Mouse (Mus musculus): Measurements from ENCODE around the gene Rbm14. TPM values are rescaled to one million over a fixed set of nuclear protein-coding genes. Genes with fewer than 3 reads are reported as not detected.

Gene Rbm14
- polyA plus RNA-seq (2015; fragmentation: Nextera tagmentation; extraction: Ambion mirVana), result 43.8 and 48.8 TPM in 2 replicates

DNA sequence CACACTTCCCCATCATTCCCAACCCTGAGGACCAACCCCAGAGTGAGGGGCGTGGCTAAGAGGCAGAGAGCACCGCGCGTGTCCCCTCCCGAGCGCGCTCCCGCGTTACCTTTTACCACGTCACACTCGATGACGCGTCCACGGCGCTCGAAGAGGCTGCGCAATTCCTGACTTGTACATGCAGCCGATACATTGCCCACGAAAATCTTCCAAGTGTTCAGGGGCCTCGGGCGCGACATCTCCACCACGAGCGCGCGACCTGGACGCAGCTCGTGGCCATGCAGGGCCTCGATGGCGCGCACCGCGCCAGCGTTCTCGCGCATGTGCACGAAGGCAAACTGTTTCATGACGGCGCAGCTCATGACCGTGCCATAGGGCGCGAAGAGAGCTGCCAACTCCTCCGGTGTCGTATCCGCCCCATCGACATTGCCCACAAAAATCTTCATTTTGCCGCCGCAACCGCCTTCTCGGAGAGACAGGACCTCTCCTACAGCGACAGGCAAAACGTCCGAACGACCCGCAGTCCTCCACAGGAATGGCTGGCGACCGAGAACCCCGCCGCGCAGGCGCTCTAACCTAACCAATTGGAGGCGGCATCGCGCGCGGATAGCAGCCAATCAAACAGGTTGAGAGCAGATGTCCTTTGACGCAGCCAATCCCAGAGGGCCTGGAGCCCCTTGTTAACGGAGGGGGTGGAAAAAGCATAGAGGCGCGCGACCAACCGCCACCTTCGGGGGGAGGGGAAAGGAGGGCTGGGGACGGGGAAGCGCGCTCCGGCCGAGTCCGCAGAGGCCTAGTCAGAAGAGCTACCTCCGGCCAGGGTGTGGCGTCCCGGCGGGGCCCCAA is at the start of gene Rbm14, which contains the start of gene Gm21992:
Gene Rbm14, minus strand, starts transcription at position 572 of the 846 bp plus-strand sequence.
Gene Gm21992, minus strand, starts transcription at position 550 of the 846 bp plus-strand sequence.
- DNase-seq (ENCODE audit: low spot score), result peak; percentile 99
- H3K4me2 ChIP-seq (ENCODE audit: low read length), result peak within 1 kb of the TSS; percentile 91
- no peak for TF ChIP-seq CTCF (IDR thresholded peaks at IDR 0.05; ENCODE audit: low read depth)
- H3K4me1 ChIP-seq (replicated peaks; ENCODE audit: insufficient read depth, low read length), result peaks cover 10% of the 10 kb centered on the region; the same call in 1 of the 2 replicates
- no peaks in the 10 kb centered on the region for H3K9me3 ChIP-seq (replicated peaks; ENCODE audit: low read length)
- H3K36me3 ChIP-seq (ENCODE audit: insufficient read depth, low read length), result no peaks in the 10 kb centered on the region
- ATAC-seq (replicated peaks; ENCODE audit: low FRiP score, low read depth), result peak; percentile 97
- no peaks in the 10 kb centered on the region for H3K27me3 ChIP-seq (ENCODE audit: insufficient read depth, low read length)
- H3K9ac ChIP-seq (ENCODE audit: low read depth, low read length), result peak within 1 kb of the TSS; percentile 83
- H3K4me3 ChIP-seq (replicated peaks; ENCODE audit: low read depth, low read length), result peak within 1 kb of the TSS; percentile 60
- under 1% methylated on average over 83 of the region's 83 CpGs for WGBS
- H3K27ac ChIP-seq, result peak within 1 kb of the TSS; percentile 96

DNA sequence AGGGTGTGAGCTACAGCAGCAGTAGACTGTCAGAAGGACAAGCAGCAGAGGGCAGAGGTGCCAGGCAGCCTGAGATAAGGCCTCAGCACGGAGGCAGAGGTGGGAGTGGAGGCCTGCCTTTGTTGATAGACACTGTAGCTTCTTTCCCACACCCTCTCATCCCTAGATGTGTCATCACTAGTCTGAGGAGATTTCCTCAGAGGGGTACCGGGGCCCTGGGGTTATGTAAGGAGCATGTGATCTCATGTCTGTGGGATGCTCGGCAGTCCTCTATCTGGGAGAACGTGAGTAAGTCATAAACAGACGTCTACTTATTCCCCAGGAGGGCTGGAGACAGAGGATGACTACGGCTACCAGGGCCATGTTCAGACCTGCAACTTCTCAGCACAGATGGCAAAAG is 47.6 kb upstream of the Rbm14 start:
- Histone ChIP-seq H3K27ac (no peak overlapping the region), H3K4me3 (replicated peaks; ENCODE audit: low read depth, low read length) (no peak overlapping the region), H3K4me1 (replicated peaks; ENCODE audit: insufficient read depth, low read length) (no peaks in the 10 kb centered on the region), H3K9ac (ENCODE audit: low read depth, low read length) (no peak overlapping the region), H3K4me2 (ENCODE audit: low read length) (no peak overlapping the region), H3K9me3 (replicated peaks; ENCODE audit: low read length) (no peaks in the 10 kb centered on the region), H3K27me3 (ENCODE audit: insufficient read depth, low read length) (no peaks in the 10 kb centered on the region), H3K36me3 (ENCODE audit: insufficient read depth, low read length) (no peaks in the 10 kb centered on the region)
- ATAC-seq (replicated peaks; ENCODE audit: low FRiP score, low read depth) (no peak), DNase-seq (ENCODE audit: low spot score) (no peak)
- WGBS, result 71% methylated on average over 6 of the region's 6 CpGs
- TF ChIP-seq CTCF (IDR thresholded peaks at IDR 0.05; ENCODE audit: low read depth), result no peak

DNA sequence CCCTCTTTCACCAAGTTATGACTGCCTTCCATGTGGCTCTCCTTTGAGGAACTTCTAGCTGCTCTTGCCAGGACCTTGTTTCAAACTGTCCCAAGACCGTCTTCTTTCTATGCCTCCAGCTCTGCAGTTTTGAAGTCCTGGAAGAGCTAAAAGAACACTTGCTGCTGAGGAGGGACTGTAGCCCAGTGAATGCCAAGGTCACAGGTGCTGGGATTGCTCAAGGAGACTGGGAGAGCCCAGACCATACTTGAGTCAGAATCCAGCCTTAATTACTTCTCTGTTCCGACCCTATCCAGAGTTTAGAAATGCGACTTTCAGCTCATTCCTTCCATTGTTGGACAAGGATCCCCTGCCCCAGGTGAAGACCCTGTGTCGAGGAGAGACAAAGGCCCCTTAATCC is 44.5 kb upstream of the Rbm14 start:
- DNase-seq (ENCODE audit: low spot score) (no peak), ATAC-seq (replicated peaks; ENCODE audit: low FRiP score, low read depth) (no peak)
- Histone ChIP-seq H3K9ac (ENCODE audit: low read depth, low read length) (no peak overlapping the region), H3K27ac (no peak overlapping the region), H3K27me3 (ENCODE audit: insufficient read depth, low read length) (no peaks in the 10 kb centered on the region), H3K4me1 (replicated peaks; ENCODE audit: insufficient read depth, low read length) (no peaks in the 10 kb centered on the region), H3K4me3 (replicated peaks; ENCODE audit: low read depth, low read length) (no peak overlapping the region), H3K36me3 (ENCODE audit: insufficient read depth, low read length) (no peaks in the 10 kb centered on the region), H3K9me3 (replicated peaks; ENCODE audit: low read length) (no peaks in the 10 kb centered on the region), H3K4me2 (ENCODE audit: low read length) (peak overlapping the region; percentile 97)
- WGBS, result 82% methylated on average over 4 of the region's 4 CpGs
- TF ChIP-seq CTCF (IDR thresholded peaks at IDR 0.05; ENCODE audit: low read depth), result no peak

DNA sequence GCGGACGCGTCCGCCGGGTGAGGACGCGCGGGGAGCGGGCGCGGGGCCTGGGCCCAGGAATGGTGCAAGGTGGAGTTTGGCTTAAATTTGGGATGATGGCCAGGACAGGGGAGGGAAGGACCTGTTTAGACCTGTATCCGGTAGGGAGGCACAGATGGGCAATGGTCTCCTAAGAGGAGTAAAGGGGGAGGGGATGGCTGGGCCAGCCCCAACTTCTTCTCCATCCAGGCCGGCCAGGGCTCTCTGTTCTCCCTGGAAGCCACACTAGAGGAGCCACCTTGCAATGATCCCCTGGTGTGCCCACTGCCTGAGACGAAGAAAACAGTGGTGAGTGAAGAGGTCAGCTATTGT is 44.0 kb upstream of the Rbm14 start:
- no peak for TF ChIP-seq CTCF (IDR thresholded peaks at IDR 0.05; ENCODE audit: low read depth)
- H3K27me3 ChIP-seq (ENCODE audit: insufficient read depth, low read length), result no peaks in the 10 kb centered on the region
- H3K9me3 ChIP-seq (replicated peaks; ENCODE audit: low read length), result no peaks in the 10 kb centered on the region
- no peak overlapping the region for H3K27ac ChIP-seq
- peak overlapping the region; percentile 97 for H3K4me2 ChIP-seq (ENCODE audit: low read length)
- H3K4me3 ChIP-seq (replicated peaks; ENCODE audit: low read depth, low read length), result peak overlapping the region; percentile 58
- H3K4me1 ChIP-seq (replicated peaks; ENCODE audit: insufficient read depth, low read length), result no peaks in the 10 kb centered on the region
- no peak; the same call in none of the 2 replicates for ATAC-seq (replicated peaks; ENCODE audit: low FRiP score, low read depth)
- DNase-seq (ENCODE audit: low spot score), result peak; percentile 12
- WGBS, result 2% methylated on average over 14 of the region's 14 CpGs
- H3K36me3 ChIP-seq (ENCODE audit: insufficient read depth, low read length), result no peaks in the 10 kb centered on the region
- H3K9ac ChIP-seq (ENCODE audit: low read depth, low read length), result peak overlapping the region; percentile 63

DNA sequence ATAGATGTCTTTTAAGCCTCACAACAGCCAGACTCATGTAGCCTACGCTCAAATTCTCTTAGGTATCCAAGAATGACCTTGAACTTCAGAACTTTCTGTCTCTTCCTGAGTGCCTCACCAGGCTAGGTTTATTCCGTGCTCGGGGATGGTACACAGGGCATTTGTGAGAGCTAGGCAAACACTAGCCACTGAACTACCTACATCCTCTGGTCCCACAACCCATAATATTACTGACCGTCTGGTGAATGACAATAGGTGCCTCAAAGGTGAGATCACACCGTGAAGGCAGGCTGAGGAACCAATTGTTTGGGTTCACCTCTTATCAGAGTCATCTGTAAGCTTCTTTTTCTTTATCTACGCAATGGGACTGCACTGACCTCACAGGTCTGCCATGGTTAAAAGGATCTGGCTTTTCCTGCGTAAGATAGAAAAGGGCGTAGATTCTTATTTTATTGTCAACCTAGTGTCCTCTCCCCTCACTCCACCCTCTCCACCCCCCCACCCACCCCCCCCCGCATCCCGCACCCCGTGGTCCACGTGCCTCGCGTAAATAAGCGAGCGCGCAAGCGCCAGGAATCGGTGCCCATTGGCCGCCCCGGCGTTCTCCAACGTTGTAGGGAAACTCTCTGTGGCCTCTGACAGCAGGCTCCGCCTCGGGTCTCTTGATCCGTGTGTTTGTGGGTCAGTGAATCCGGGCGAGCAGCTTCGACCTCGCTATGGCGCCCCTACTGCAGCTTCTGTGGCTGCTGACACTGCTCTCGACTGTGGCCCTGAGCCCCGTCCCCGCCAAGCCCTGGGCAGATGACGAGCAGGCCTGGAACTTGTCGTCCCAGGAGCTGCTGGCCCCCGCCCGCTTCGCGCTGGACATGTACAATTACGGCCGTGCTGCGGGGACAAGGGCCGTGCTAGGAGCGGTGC is 43.4 kb upstream of the Rbm14 start, which contains the start of gene Ctsf:
Gene Ctsf, plus strand, starts transcription at position 579 of the 918 bp plus-strand sequence.
- H3K9me3 ChIP-seq (replicated peaks; ENCODE audit: low read length), result no peaks in the 10 kb centered on the region
- no peaks in the 10 kb centered on the region for H3K27me3 ChIP-seq (ENCODE audit: insufficient read depth, low read length)
- peak; percentile 8; the same call in 1 of the 2 replicates for TF ChIP-seq CTCF (IDR thresholded peaks at IDR 0.05; ENCODE audit: low read depth)
- H3K4me1 ChIP-seq (replicated peaks; ENCODE audit: insufficient read depth, low read length), result no peaks in the 10 kb centered on the region
- H3K4me3 ChIP-seq (replicated peaks; ENCODE audit: low read depth, low read length), result peak within 1 kb of the TSS; percentile 58
- peak within 1 kb of the TSS; percentile 97 for H3K4me2 ChIP-seq (ENCODE audit: low read length)
- H3K9ac ChIP-seq (ENCODE audit: low read depth, low read length), result peak within 1 kb of the TSS; percentile 63
- no peak within 1 kb of the TSS for H3K27ac ChIP-seq
- ATAC-seq (replicated peaks; ENCODE audit: low FRiP score, low read depth) (peak; percentile 85), DNase-seq (ENCODE audit: low spot score) (peak; percentile 92)
- 3% methylated on average over 45 of the region's 45 CpGs for WGBS
- H3K36me3 ChIP-seq (ENCODE audit: insufficient read depth, low read length), result no peaks in the 10 kb centered on the region

DNA sequence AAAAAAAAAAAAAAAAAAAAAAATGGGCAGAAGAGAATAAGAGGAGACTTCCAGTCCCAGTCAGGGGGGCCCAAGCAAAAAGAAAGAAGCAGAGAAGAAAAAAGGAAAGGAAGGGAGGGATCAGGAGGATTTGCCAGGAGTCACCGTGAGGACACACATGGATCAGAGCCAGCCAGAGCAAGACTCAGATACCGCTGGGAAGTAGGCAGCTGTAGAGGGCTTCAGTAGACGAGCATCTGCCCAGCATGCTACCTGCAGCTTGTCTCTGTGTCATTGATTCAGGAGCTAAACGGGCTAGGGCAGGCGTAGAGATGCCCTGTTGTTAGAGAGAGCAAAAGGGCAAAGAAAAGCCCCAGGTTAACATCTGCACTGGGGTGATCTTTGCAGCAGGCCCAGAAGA is 38.8 kb upstream of the Rbm14 start:
- no peak for ATAC-seq (replicated peaks; ENCODE audit: low FRiP score, low read depth)
- no peak for TF ChIP-seq CTCF (IDR thresholded peaks at IDR 0.05; ENCODE audit: low read depth)
- H3K27me3 ChIP-seq (ENCODE audit: insufficient read depth, low read length), result no peaks in the 10 kb centered on the region

More for the DNA sequence above, 38.8 kb upstream of the Rbm14 start:
- WGBS, result 51% methylated on average over 5 of the region's 5 CpGs
- Histone ChIP-seq H3K4me1 (replicated peaks; ENCODE audit: insufficient read depth, low read length) (no peaks in the 10 kb centered on the region), H3K9me3 (replicated peaks; ENCODE audit: low read length) (no peaks in the 10 kb centered on the region), H3K9ac (ENCODE audit: low read depth, low read length) (no peak overlapping the region), H3K4me3 (replicated peaks; ENCODE audit: low read depth, low read length) (no peak overlapping the region), H3K27ac (no peak overlapping the region), H3K36me3 (ENCODE audit: insufficient read depth, low read length) (no peaks in the 10 kb centered on the region), H3K4me2 (ENCODE audit: low read length) (no peak overlapping the region)
- DNase-seq (ENCODE audit: low spot score), result no peak
